Mouse (Mus musculus): Measurements from ENCODE around the gene Ephb1. TPM values are rescaled to one million over a fixed set of nuclear protein-coding genes. Genes with fewer than 3 reads are reported as not detected.

Gene Ephb1
- polyA plus RNA-seq, 1 experiment: 2.5 TPM

DNA sequence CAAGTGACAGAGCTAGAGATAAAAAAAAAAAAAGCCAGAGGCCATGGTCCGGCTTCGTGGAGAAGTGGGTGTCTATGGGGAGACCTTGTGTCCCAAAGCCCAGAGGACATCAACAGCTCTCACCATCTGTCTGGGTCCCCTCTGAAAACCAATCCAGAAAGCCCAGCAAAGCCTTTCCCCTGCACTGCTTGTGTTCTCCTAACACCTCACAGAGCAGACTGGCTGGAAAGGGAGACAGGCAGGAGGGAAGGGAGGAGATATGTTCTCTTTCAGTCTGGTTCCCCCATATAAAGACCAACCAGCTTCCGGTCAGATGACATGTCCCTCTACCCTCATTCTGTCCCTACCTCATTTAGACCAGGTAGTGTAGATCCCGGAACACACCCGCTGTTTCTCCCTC is 3.3 kb downstream of the Ephb1 start:
- no peak overlapping the region for H3ac ChIP-seq (ENCODE audit: control insufficient read depth, insufficient read length)
- H3K79me2 ChIP-seq (ENCODE audit: control insufficient read depth, insufficient read depth): no peaks in the 10 kb centered on the region
- TF ChIP-seq POLR2A (IDR thresholded peaks at IDR 0.05; ENCODE audit: insufficient read length, low read depth) (no peak), MYOD1 (IDR thresholded peaks at IDR 0.05; ENCODE audit: control insufficient read depth in 1 of 3, insufficient read length in 2 of 3, low read depth in 2 of 3) (no peak), USF1 (IDR thresholded peaks at IDR 0.05; ENCODE audit: low read depth) (no peak), REST (IDR thresholded peaks at IDR 0.05; ENCODE audit: insufficient read depth, insufficient read length) (no peak), SRF (IDR thresholded peaks at IDR 0.05; ENCODE audit: control insufficient read depth, insufficient read length, low read depth) (no peak), E2F4 (IDR thresholded peaks at IDR 0.05; ENCODE audit: insufficient read depth) (no peak), TCF12 (IDR thresholded peaks at IDR 0.05; ENCODE audit: insufficient read depth, poor library complexity, severe bottlenecking) (no peak), POLR2AphosphoS2 (IDR thresholded peaks at IDR 0.05; ENCODE audit: insufficient read length, low read depth) (no peak), MAX (IDR thresholded peaks at IDR 0.05; ENCODE audit: low read depth) (no peak), TCF3 (IDR thresholded peaks at IDR 0.05; ENCODE audit: insufficient read length, low read depth) (no peak), MYOG (IDR thresholded peaks at IDR 0.05; ENCODE audit: control insufficient read depth in 1 of 3, insufficient read depth in 1 of 3, insufficient read length in 2 of 3, low read depth in 2 of 3) (no peak)
- no peak overlapping the region for H3K4me2 ChIP-seq (ENCODE audit: low read depth)
- no peak overlapping the region for H3K4me3 ChIP-seq
- no peaks in the 10 kb centered on the region for H3K36me3 ChIP-seq (ENCODE audit: control insufficient read depth, insufficient read depth)
- peaks cover 78% of the 10 kb centered on the region for H3K27me3 ChIP-seq (ENCODE audit: control insufficient read depth, insufficient read depth, insufficient read length)

DNA sequence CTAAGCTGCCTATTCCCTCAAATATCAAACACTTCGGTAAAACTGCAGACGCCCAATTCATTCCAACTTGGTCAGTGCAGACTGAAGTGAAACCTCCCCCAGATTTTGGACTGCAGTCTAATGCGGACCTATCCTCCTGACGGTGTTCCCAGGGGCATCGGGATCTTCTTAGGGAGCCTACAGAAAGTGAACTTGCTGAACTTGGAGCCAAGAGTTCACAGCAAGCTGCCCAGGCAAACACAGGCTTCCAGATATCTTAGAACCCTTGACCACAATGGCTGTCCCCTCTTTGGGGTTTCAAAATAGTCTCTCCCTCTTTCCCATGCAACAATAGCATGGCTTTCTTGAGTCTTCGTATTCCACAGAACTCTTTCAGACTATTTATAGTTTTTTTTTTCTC is 3.8 kb downstream of the Ephb1 start:
- H3K36me3 ChIP-seq (ENCODE audit: control insufficient read depth, insufficient read depth): no peaks in the 10 kb centered on the region
- H3K27me3 ChIP-seq (ENCODE audit: control insufficient read depth, insufficient read depth, insufficient read length): peaks cover 78% of the 10 kb centered on the region
- H3K79me2 ChIP-seq (ENCODE audit: control insufficient read depth, insufficient read depth): no peaks in the 10 kb centered on the region
- no peak overlapping the region for H3K4me3 ChIP-seq
- TF ChIP-seq USF1 (IDR thresholded peaks at IDR 0.05; ENCODE audit: low read depth): no peak
- TF ChIP-seq MYOD1 (IDR thresholded peaks at IDR 0.05; ENCODE audit: control insufficient read depth in 1 of 3, insufficient read length in 2 of 3, low read depth in 2 of 3): no peak
- no peak for TF ChIP-seq REST (IDR thresholded peaks at IDR 0.05; ENCODE audit: insufficient read depth, insufficient read length)
- TF ChIP-seq POLR2A (IDR thresholded peaks at IDR 0.05; ENCODE audit: insufficient read length, low read depth): no peak
- TF ChIP-seq TCF3 (IDR thresholded peaks at IDR 0.05; ENCODE audit: insufficient read length, low read depth): no peak
- TF ChIP-seq E2F4 (IDR thresholded peaks at IDR 0.05; ENCODE audit: insufficient read depth): no peak
- H3K4me2 ChIP-seq (ENCODE audit: low read depth): no peak overlapping the region
- no peak overlapping the region for H3ac ChIP-seq (ENCODE audit: control insufficient read depth, insufficient read length)

DNA sequence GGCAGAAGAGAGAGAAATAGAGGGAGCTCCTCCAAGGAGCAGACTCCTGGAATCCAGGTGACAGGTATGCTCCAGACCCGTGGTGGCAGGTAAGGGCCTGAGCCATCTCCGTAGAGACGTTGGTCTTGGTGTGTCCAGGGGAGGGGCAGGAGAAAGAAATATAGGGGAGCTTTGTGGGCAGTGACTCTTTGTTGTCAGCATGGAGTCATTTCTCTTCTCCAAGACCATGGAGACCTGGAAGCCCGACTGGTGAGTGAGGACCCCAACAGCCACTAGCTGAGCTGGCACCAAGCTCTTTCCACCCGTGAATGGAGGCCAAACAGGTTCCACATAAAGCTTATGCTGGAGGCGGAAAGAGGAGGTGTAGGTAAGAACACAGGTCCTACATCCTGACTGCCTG is 4.4 kb downstream of the Ephb1 start:
- no peak for TF ChIP-seq MYOG (IDR thresholded peaks at IDR 0.05; ENCODE audit: control insufficient read depth in 1 of 3, insufficient read depth in 1 of 3, insufficient read length in 2 of 3, low read depth in 2 of 3)
- TF ChIP-seq E2F4 (IDR thresholded peaks at IDR 0.05; ENCODE audit: insufficient read depth): no peak
- no peak for TF ChIP-seq CEBPB (IDR thresholded peaks at IDR 0.05; ENCODE audit: insufficient read depth, poor library complexity, severe bottlenecking)
- TF ChIP-seq TCF3 (IDR thresholded peaks at IDR 0.05; ENCODE audit: insufficient read length, low read depth): no peak
- no peak for TF ChIP-seq USF1 (IDR thresholded peaks at IDR 0.05; ENCODE audit: low read depth)
- no peak for TF ChIP-seq MAX (IDR thresholded peaks at IDR 0.05; ENCODE audit: low read depth)
- no peak for TF ChIP-seq MYOD1 (IDR thresholded peaks at IDR 0.05; ENCODE audit: control insufficient read depth in 1 of 3, insufficient read length in 2 of 3, low read depth in 2 of 3)
- no peak for TF ChIP-seq POLR2AphosphoS2 (IDR thresholded peaks at IDR 0.05; ENCODE audit: insufficient read length, low read depth)
- no peak for TF ChIP-seq REST (IDR thresholded peaks at IDR 0.05; ENCODE audit: insufficient read depth, insufficient read length)
- no peak for TF ChIP-seq TCF12 (IDR thresholded peaks at IDR 0.05; ENCODE audit: insufficient read depth, poor library complexity, severe bottlenecking)
- no peak for TF ChIP-seq SRF (IDR thresholded peaks at IDR 0.05; ENCODE audit: control insufficient read depth, insufficient read length, low read depth)
- no peak for TF ChIP-seq POLR2A (IDR thresholded peaks at IDR 0.05; ENCODE audit: insufficient read length, low read depth)
- no peak overlapping the region for H3K4me3 ChIP-seq
- H3K36me3 ChIP-seq (ENCODE audit: control insufficient read depth, insufficient read depth): no peaks in the 10 kb centered on the region
- no peaks in the 10 kb centered on the region for H3K79me2 ChIP-seq (ENCODE audit: control insufficient read depth, insufficient read depth)
- H3K4me2 ChIP-seq (ENCODE audit: low read depth): no peak overlapping the region
- H3ac ChIP-seq (ENCODE audit: control insufficient read depth, insufficient read length): no peak overlapping the region
- H3K27me3 ChIP-seq (ENCODE audit: control insufficient read depth, insufficient read depth, insufficient read length): peaks cover 82% of the 10 kb centered on the region

DNA sequence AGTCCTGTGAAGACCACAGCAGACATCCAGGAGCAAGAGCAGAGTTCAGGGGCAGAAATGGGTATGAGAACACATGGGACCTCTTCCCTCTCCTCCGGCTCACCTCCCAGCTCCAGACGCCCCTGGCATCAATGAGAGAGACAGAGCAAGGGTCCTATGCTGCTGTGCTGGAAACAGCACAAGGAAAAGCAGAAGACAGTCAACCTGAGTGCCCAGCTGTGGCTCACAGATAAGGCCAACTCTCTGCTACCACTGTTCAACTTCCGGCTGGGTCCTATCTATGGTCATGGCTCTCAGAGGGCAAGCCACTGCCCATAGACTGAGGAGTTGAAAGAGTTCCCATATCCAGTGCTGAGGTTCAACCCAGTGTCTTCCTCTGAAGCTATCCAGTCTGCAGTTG is 7.7 kb downstream of the Ephb1 start:
- Histone ChIP-seq H3K36me3 (ENCODE audit: control insufficient read depth, insufficient read depth) (no peaks in the 10 kb centered on the region), H3K27me3 (ENCODE audit: control insufficient read depth, insufficient read depth, insufficient read length) (peaks cover 82% of the 10 kb centered on the region), H3K4me2 (ENCODE audit: low read depth) (no peak overlapping the region), H3K79me2 (ENCODE audit: control insufficient read depth, insufficient read depth) (no peaks in the 10 kb centered on the region), H3K4me3 (no peak overlapping the region), H3ac (ENCODE audit: control insufficient read depth, insufficient read length) (no peak overlapping the region)
- TF ChIP-seq POLR2A (IDR thresholded peaks at IDR 0.05; ENCODE audit: insufficient read length, low read depth): no peak

DNA sequence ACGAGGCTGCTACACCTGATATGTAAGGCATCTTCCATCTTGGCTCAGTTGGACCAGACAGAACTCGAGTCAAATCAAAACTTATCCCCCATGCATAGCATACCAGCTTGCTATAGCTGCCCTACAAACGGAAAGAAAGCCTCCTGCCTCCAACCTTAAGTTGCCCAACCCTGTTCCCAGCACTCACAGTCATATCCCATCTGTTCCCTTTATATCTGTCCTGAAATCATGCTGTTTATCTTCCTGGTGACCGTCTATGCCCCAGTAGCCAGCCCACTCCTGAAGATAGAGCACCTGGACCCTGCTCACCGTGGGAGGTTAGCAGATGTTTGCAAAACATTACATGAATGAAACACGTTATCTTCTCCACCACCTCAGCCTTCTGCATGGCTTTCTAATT is 9.0 kb downstream of the Ephb1 start:
- Histone ChIP-seq H3K36me3 (ENCODE audit: control insufficient read depth, insufficient read depth) (no peaks in the 10 kb centered on the region), H3K4me3 (no peak overlapping the region), H3K4me2 (ENCODE audit: low read depth) (no peak overlapping the region), H3K27me3 (ENCODE audit: control insufficient read depth, insufficient read depth, insufficient read length) (peaks cover 77% of the 10 kb centered on the region), H3ac (ENCODE audit: control insufficient read depth, insufficient read length) (no peak overlapping the region), H3K79me2 (ENCODE audit: control insufficient read depth, insufficient read depth) (no peaks in the 10 kb centered on the region)
- TF ChIP-seq POLR2A (IDR thresholded peaks at IDR 0.05; ENCODE audit: insufficient read length, low read depth): no peak
- no peak for TF ChIP-seq MYOG (IDR thresholded peaks at IDR 0.05; ENCODE audit: control insufficient read depth in 1 of 3, insufficient read depth in 1 of 3, insufficient read length in 2 of 3, low read depth in 2 of 3)
- no peak for TF ChIP-seq CEBPB (IDR thresholded peaks at IDR 0.05; ENCODE audit: insufficient read depth, poor library complexity, severe bottlenecking)
- TF ChIP-seq USF1 (IDR thresholded peaks at IDR 0.05; ENCODE audit: low read depth): no peak
- no peak for TF ChIP-seq E2F4 (IDR thresholded peaks at IDR 0.05; ENCODE audit: insufficient read depth)
- no peak for TF ChIP-seq POLR2AphosphoS2 (IDR thresholded peaks at IDR 0.05; ENCODE audit: insufficient read length, low read depth)
- TF ChIP-seq SRF (IDR thresholded peaks at IDR 0.05; ENCODE audit: control insufficient read depth, insufficient read length, low read depth): no peak
- no peak for TF ChIP-seq TCF3 (IDR thresholded peaks at IDR 0.05; ENCODE audit: insufficient read length, low read depth)
- no peak for TF ChIP-seq MAX (IDR thresholded peaks at IDR 0.05; ENCODE audit: low read depth)
- TF ChIP-seq MYOD1 (IDR thresholded peaks at IDR 0.05; ENCODE audit: control insufficient read depth in 1 of 3, insufficient read length in 2 of 3, low read depth in 2 of 3): no peak
- TF ChIP-seq TCF12 (IDR thresholded peaks at IDR 0.05; ENCODE audit: insufficient read depth, poor library complexity, severe bottlenecking): no peak
- no peak for TF ChIP-seq REST (IDR thresholded peaks at IDR 0.05; ENCODE audit: insufficient read depth, insufficient read length)

Data from myocyte (in vitro differentiated cells).